Mouse (Mus musculus) skeletal muscle tissue, postnatal 0 days (tissue): Measurements from ENCODE around the gene Cfhr1. TPM values are rescaled to one million over a fixed set of nuclear protein-coding genes. Genes with fewer than 3 reads are reported as not detected.

Experiments
- polyA plus RNA-seq: library from polyadenylated mRNA; unstranded; fragments of >200 nt; fragmentation: Nextera tagmentation; extraction: Ambion mirVana; gene quantifications from 2 replicates; pipeline ENCODE4 v1.2.1, GENCODE M21; 2015

Cfhr1 gene
- polyA plus RNA-seq: not detected in 2 replicates

DNA sequence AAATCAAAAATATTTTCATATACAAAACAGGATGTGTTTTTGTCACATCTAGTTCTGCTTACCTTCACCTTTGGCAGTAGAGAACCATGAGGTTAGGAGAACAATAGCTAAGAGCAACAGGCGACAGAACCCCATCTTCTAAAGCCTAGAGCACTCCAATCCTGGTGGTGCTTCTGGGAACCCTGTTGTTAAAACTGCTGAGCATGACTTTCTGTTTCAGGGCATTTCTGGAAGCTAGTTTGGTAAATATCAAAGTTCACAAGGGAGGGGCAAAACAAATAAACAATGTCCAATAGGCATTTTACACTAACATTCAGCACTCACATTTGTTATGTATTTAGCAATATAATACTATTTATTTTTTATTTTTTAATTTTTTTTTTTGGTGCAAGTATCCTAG lies at the start of gene Cfhr1:
TSS of gene Cfhr1 (minus strand) at position 249 of the 400 bp plus-strand sequence.

DNA sequence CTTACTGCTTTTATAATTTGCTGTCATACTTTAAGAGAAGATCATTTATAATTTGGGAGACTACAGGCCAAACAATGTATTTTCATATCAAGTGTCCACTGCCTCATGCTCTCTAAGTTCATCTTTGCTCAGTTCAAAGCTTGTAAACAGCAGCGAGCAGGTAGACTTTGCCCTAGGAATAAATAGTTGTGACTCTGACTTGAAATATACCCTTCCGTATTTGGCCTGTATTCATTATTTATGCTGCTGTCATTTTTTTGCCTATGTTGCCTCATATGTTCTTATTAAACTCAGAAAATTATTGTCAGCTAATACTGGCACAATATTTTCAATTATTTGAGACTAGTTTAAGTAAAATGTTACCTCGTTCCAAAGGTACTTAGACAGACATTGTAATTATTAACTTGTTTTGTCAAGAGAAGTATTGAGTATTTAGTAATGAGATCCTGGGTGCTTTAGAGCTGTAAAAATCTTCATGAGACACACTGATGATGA lies 58.8 kb downstream of the Cfhr1 start, which contains the start of gene F13b:
TSS of gene F13b (plus strand) at position 445 of the 495 bp plus-strand sequence.

Other genes starting within 250 kb of the Cfhr1 start
- gene Crb1, start 183.2 kb downstream of the Cfhr1 start, polyA plus RNA-seq: 0.04 TPM in 1 of 2 replicates, not detected in the other
- 3.6 and 3.9 TPM in 2 replicates for gene Zbtb41, start 138.0 kb downstream of the Cfhr1 start, polyA plus RNA-seq
- 3.4 and 3.5 TPM in 2 replicates for gene Aspm, start 105.5 kb downstream of the Cfhr1 start, polyA plus RNA-seq
- 0.12 and 0.13 TPM in 2 replicates for gene F13b, start 58.6 kb downstream of the Cfhr1 start, polyA plus RNA-seq
- not detected in 2 replicates for gene Gm4788, start 221.0 kb upstream of the Cfhr1 start, polyA plus RNA-seq